Mouse (Mus musculus): ENCODE results near the gene Ptpn23.
"Not testable (repeated sequence)": the region's sequence is repeated elsewhere in the genome, so short reads cannot be mapped to it uniquely, and the experiment has no call there.

Gene Ptpn23

GRCm38 (mm10) chr9:110408099-110408773 lies at the start of gene Ptpn23:
TSS of gene Ptpn23 (minus strand) at chr9:110408213.
- peak; percentile 97 for DNase-seq

DNA sequence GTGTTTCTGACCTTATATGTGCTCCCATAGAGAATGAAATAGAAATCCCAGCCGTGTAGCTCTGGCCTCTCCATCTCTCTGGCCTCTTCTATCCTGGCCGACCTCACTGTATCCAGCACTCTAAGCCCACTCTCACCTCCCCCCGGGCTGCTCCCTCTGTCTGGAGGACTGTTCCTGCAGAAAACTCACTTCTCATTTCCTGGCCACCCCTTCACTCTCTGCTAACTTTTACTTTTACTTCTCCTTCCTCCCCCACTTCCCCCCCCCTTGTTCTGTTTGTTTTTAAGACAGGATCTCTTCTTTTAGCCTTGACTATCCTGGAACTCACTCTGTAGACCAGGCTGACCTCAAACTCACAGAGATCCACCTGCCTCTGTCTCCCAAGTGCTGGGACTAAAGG lies 44.5 kb upstream of the Ptpn23 start:
- no peak for DNase-seq

DNA sequence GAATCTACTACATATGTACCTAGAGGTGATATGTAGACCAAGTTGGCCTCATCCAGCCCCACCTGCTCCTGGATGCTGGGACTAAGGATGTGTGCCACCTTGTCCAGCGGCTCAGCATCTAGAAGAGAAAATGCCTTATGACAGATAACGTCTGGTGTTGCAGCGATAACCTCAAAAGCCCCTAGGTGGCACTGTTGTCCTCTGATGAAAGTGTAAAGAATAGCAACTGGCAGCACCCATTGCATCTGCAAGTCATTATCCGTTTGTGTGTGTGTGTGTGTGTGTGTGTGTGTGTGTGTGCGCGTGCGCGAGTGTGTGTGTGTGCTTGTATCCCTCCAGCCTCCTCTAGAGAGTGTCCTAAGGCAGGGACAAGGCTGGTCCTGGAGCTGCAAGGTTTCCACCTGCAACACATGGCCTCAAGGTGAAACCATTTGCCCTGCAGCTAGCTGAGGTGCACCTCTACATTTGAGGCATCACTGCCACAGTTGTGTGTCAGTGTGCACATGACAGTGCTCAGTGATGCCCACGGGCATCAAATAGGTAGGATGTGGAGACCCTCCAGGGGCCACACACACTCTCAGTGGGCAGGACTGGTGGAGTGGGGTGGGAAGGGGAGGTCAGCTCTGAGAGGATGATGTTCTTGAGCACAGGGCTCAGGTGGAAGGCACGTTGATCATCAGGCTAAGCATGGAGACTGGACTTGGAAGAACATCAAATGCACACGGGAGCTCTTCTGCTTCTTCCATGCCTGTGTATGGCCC lies 41.0 kb upstream of the Ptpn23 start:
- peak; percentile 91 for DNase-seq

DNA sequence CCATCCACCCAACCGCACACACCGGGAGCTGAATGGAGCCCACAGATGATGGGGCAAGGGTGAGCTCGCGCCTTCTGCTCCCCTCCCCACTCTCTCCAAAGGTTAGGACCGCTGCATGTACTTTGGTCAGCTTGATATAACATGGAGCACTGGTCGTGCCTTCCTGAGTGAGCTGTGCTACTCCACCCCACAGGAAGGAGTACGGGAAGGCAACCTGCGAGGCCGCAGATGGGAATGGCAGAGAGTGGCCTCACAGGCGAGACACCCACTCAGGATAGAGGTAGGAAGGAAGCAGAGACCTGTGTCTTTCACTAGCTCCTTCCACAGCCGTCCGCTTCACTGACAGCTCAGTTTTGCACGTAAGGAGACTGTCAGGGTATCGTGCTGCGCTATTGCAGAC lies 40.3 kb upstream of the Ptpn23 start:
- DNase-seq = no peak

DNA sequence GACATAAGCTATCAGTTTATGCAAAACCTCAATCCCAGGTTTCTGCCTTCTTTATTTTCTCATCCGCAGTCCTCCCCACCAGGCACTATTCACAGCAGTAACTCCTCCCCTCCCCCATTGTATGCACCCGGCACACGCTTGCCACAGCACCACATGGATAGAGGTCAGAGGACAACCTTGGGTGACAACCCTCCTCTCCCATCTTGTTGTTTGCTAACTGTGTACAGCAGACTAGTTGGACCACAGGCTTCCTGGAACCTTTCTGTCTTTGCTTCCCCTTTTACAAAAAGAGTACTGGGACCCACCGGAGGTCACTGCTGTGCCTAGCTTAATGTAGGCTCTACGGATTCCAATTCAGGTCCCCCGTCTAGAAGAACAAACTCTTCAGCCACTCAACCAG lies 32.5 kb upstream of the Ptpn23 start:
- no peak for DNase-seq

GRCm38 (mm10) chr9:110440049-110440448 lies 32.0 kb upstream of the Ptpn23 start:
- DNase-seq = peak; percentile 34

DNA sequence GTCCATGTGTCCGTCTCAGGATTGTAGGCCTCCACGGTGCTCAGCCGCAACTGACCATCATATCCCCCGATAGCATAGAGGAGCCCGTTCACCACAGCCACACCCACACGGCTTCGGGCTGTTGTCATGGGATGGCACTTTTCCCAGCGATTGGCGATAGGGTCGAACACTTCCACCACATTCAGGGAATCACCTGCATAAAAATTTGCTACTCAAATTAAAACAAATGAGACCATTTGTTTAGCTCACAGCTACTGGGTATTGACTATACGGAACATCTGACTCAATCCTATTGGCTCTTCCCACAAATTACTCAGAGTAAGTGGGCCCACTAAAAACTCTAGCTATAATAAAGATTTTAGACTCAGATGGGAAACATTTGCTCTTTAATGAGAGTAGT lies 28.0 kb upstream of the Ptpn23 start:
- no peak for DNase-seq

DNA sequence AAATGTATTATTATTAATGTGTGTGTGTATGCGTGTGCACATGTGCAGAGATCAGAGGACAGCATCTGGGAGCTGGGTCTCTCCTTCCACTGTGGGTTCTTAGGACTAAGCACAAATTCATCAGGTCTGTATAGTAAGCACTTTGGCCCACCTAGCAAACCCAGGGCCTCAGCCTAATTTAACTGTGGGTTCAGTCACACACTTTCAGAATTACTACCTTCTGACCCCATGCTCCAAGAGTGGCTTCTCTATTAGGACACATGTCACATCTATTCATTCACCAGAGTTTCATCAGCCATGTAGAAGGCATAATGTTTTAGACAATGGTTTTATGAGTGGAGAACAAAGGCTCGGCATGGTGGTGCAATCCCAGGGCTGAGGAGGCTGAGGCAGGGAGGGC lies 25.0 kb upstream of the Ptpn23 start:
- no peak for DNase-seq

DNA sequence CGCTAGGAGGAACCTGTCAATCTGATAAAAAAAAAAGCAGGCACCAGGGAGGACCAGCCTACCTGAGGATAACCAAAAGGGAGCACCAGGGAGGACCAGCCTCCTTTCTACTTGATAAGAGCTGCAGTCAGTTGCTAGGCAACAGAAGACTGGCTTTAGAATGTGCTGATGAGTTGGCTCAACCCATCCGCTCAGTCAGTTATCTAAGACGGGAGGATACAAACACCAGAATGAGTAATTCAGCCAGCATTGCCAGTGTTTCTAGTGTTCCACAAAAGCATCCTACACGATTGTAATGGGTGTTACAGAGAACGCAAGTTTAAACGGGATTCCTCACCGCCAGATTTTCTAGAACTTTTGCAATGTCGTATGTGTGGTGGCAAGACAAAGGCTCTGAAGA lies 23.2 kb upstream of the Ptpn23 start:
- no peak for DNase-seq

DNA sequence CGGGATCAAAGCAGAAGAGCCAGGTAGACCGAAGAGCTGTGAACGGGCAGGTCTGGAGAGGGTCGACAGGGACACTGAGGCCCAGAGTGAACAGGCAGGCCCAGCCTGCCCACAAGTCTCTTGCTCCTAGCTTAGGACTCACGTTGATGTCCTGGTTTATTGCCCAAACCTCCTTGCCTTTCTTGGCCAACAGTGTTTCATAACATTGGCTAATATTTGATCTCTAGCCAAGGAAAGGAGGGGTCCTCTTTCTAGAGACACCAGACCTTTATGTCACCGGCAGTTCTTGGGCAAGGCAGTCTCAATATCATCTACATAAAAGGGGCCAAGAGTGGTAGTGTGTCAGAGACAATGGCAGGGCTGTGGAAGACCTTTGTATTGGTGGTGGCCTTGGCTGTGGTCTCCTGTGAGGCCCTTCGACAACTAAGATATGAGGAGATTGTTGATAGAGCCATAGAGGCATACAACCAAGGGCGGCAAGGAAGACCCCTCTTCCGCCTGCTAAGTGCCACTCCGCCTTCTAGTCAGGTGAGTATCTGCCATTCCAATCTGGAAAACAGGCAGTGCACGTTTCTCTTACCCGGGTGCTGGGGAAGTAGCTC lies 11.6 kb upstream of the Ptpn23 start, which contains the start of gene Ngp:
Gene Ngp (plus strand): TSS at position 237 of the 602 bp plus-strand sequence.
- DNase-seq = no peak

- peak; percentile 86 for DNase-seq
Observed at GRCm38 (mm10) chr9:110413785-110414184, 5.8 kb upstream of the Ptpn23 start.

- DNase-seq = peak; percentile 74
Observed at GRCm38 (mm10) chr9:110412926-110413325, 4.9 kb upstream of the Ptpn23 start.

GRCm38 (mm10) chr9:110410908-110411887 lies 3.2 kb upstream of the Ptpn23 start:
- DNase-seq = peak; percentile 94

DNA sequence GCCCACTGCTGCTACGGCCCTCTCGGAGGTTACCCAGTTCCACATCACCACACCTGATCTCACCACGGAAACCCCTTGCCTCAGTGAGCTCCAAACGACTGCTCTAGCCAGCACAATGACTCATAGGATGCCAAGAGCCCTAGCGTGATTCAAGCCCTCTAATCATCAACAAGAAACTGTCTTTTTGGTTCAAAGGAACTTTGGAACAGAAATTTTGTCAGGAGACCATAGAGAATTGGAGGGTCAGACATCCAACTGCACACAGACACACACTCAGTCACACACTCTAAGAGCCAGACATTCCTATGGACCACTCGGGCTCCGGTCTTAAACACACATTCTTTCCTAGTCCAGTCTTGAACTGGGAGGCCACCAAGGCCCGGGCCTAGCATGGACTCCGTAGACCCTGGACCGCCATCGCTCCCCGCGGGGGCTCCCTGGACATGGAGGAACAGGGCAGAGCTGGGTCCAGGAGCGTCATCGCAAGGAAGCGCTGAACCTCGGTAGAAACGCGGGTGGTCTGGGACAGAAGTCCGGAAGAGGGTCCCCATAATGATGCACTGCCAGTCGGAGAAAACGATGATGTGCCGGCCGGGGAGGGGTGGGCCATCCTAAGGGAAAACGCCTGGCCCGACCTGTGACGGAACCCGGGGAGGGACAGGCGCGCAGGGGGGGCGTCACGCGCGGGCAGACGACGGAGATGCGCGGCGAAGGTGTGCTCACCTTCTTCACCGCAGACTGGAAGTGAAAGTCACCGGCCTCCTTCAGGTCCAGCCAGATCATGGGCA lies 508 bp downstream of the Ptpn23 start:
- DNase-seq = no peak

- DNase-seq = not testable (repeated sequence)
Observed at GRCm38 (mm10) chr9:110403240-110403639, 4.8 kb downstream of the Ptpn23 start.

DNA sequence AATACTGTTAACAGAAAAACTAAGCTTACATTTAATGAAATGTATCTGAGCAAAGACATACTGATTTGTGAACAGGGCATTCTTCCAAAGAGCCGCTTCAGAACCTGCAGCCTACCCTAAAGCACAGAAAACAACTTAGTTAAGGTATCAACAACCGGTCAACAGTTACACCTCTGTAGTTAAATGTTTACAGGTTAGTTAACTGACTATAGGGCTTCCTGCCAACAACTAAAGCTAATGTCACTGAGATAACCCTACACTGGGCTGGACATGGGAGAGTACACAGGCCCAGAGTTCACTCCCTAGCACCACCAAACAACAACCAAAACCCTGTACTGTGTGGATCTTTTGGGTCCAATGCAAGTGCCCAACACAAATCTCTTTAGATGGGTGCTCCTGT lies 5.3 kb downstream of the Ptpn23 start:
- DNase-seq = no peak

- DNase-seq = peak; percentile 63
Observed at GRCm38 (mm10) chr9:110400650-110401049, 7.4 kb downstream of the Ptpn23 start.

DNA sequence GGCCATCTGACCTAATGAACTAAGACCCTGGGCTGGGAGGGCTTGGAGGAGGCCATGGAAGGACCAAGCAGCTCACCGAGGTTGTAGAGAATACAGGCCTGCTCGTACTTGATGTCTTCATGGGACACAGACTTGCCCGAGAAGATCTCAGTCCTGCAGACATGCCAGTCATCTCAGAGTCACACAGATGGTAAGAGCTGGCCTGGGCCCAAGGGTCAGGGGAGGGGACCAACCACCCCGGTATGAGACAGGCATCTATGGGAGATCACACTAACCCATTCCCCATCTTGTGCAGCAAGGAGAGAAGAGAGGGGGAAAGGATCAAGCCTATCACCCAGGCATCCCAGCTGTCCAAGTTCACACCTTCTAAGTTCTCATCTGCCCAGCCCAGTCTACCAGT lies 14.7 kb downstream of the Ptpn23 start:
- DNase-seq = no peak

GRCm38 (mm10) chr9:110390843-110391242 lies 17.2 kb downstream of the Ptpn23 start:
- no peak for DNase-seq

- no peak for DNase-seq
Observed at GRCm38 (mm10) chr9:110388011-110388410, 20.0 kb downstream of the Ptpn23 start.

GRCm38 (mm10) chr9:110384369-110384929 lies 23.6 kb downstream of the Ptpn23 start:
- DNase-seq = no peak

- no peak for DNase-seq
Observed at GRCm38 (mm10) chr9:110381292-110381691, 26.7 kb downstream of the Ptpn23 start.

Data from lung, postnatal 10 days (tissue).